Mouse (Mus musculus) myocyte (in vitro differentiated cells): ENCODE data around the gene Rps6kb2. TPM values are rescaled to one million over a fixed set of nuclear protein-coding genes. Genes with fewer than 3 reads are reported as not detected.

ENCODE experiments used
- H3K27me3 ChIP-seq: one replicate; pipeline ENCODE4 v1.6.1; 2011; ENCODE audit not compliant: control insufficient read depth, insufficient read depth, insufficient read length
- H3K36me3 ChIP-seq: one replicate; pipeline ENCODE4 v1.6.1; 2011; ENCODE audit not compliant: control insufficient read depth, insufficient read depth
- H3K4me2 ChIP-seq: one replicate; pipeline ENCODE4 v1.6.1; 2011; ENCODE audit warnings: low read depth, control low read depth
- H3K4me3 ChIP-seq: one replicate; pipeline ENCODE4 v1.5.1; 2011; ENCODE audit warnings: mild to moderate bottlenecking, control low read depth, moderate library complexity
- H3K79me2 ChIP-seq: one replicate; pipeline ENCODE4 v1.6.1; 2011; ENCODE audit not compliant: control insufficient read depth, insufficient read depth
- H3ac ChIP-seq: one replicate; pipeline ENCODE4 v1.6.1; 2011; ENCODE audit not compliant: control insufficient read depth, insufficient read length
- CEBPB ChIP-seq: IDR thresholded peaks from 2 replicates; pipeline ENCODE4 v1.6.1; 2011; ENCODE audit warnings: mild to moderate bottlenecking, moderate library complexity; ENCODE audit not compliant: poor library complexity, insufficient read depth, severe bottlenecking
- E2F4 ChIP-seq: IDR thresholded peaks from one replicate; pipeline ENCODE4 v1.6.1; 2011; ENCODE audit warnings: mild to moderate bottlenecking, control low read depth, moderate library complexity; ENCODE audit not compliant: insufficient read depth
- MAX ChIP-seq: IDR thresholded peaks from one replicate; pipeline ENCODE4 v1.6.1; 2011; ENCODE audit warnings: low read depth, mild to moderate bottlenecking, control low read depth
- MYOD1 ChIP-seq, 3 experiments: IDR thresholded peaks; one replicate each; pipeline ENCODE4 v1.6.1; 2011; ENCODE audit warnings: control low read depth in 2 of 3, low read depth in 2 of 3, mild to moderate bottlenecking in 2 of 3, moderate library complexity in 1 of 3; ENCODE audit not compliant: insufficient read length in 2 of 3, control insufficient read depth in 1 of 3
- MYOG ChIP-seq, 3 experiments: IDR thresholded peaks; one replicate each; pipeline ENCODE4 v1.6.1; 2011; ENCODE audit warnings: control low read depth in 2 of 3, low read depth in 2 of 3, mild to moderate bottlenecking in 2 of 3; ENCODE audit not compliant: insufficient read length in 2 of 3, control insufficient read depth in 1 of 3, insufficient read depth in 1 of 3
- POLR2A ChIP-seq: IDR thresholded peaks from one replicate; pipeline ENCODE4 v1.6.1; 2011; ENCODE audit warnings: low read depth, mild to moderate bottlenecking, control low read depth, moderate library complexity; ENCODE audit not compliant: insufficient read length
- POLR2AphosphoS2 ChIP-seq: IDR thresholded peaks from one replicate; pipeline ENCODE4 v1.6.1; 2011; ENCODE audit warnings: low read depth, control low read depth; ENCODE audit not compliant: insufficient read length
- REST ChIP-seq: IDR thresholded peaks from one replicate; pipeline ENCODE4 v1.6.1; 2011; ENCODE audit warnings: mild to moderate bottlenecking, control low read depth, moderate library complexity; ENCODE audit not compliant: insufficient read depth, insufficient read length
- SRF ChIP-seq: IDR thresholded peaks from one replicate; pipeline ENCODE4 v1.6.1; 2011; ENCODE audit warnings: low read depth; ENCODE audit not compliant: control insufficient read depth, insufficient read length
- TCF12 ChIP-seq: IDR thresholded peaks from one replicate; pipeline ENCODE4 v1.6.1; 2011; ENCODE audit warnings: mild to moderate bottlenecking, control low read depth; ENCODE audit not compliant: poor library complexity, insufficient read depth, severe bottlenecking
- TCF3 ChIP-seq: IDR thresholded peaks from one replicate; pipeline ENCODE4 v1.6.1; 2011; ENCODE audit warnings: low read depth, control low read depth; ENCODE audit not compliant: insufficient read length
- USF1 ChIP-seq: IDR thresholded peaks from one replicate; pipeline ENCODE4 v1.6.1; 2011; ENCODE audit warnings: low read depth, mild to moderate bottlenecking, control low read depth, moderate library complexity
- polyA plus RNA-seq: library from polyadenylated mRNA; unstranded; fragments of >200 nt; fragmentation: generic; extraction: Trizol; gene quantifications from one replicate; pipeline ENCODE4 v1.2.1, GENCODE M21; 2012; ENCODE audit warnings: missing spikeins

Gene Rps6kb2
- polyA plus RNA-seq, 1 experiment, result 42.0 TPM

GRCm38 (mm10) chr19:4187303-4187702 is 24.1 kb upstream of the Rps6kb2 start:
- Histone ChIP-seq H3K36me3 (no peaks in the 10 kb centered on the region), H3K27me3 (no peaks in the 10 kb centered on the region), H3K4me3 (no peak overlapping the region), H3K4me2 (no peak overlapping the region), H3K79me2 (peaks cover under 1% of the 10 kb centered on the region), H3ac (no peak overlapping the region)
- TF ChIP-seq REST (no peak), POLR2A (no peak)

- no peaks in the 10 kb centered on the region for H3K36me3 ChIP-seq
- H3K4me3 ChIP-seq, result no peak overlapping the region
- no peaks in the 10 kb centered on the region for H3K79me2 ChIP-seq
- TF ChIP-seq MAX (no peak), POLR2A (no peak), CEBPB (no peak), REST (no peak), POLR2AphosphoS2 (no peak), E2F4 (no peak), MYOG (IDR thresholded peaks at IDR 0.05; ENCODE audit: control insufficient read depth in 1 of 3, insufficient read depth in 1 of 3, insufficient read length in 2 of 3, low read depth in 2 of 3) (no peak), TCF12 (no peak), USF1 (no peak), TCF3 (no peak), MYOD1 (IDR thresholded peaks at IDR 0.05; ENCODE audit: control insufficient read depth in 1 of 3, insufficient read length in 2 of 3, low read depth in 2 of 3) (no peak), SRF (no peak)
- no peak overlapping the region for H3ac ChIP-seq
- H3K27me3 ChIP-seq, result no peaks in the 10 kb centered on the region
- no peak overlapping the region for H3K4me2 ChIP-seq
Measured at GRCm38 (mm10) chr19:4184976-4185975, 22.1 kb upstream of the Rps6kb2 start.

GRCm38 (mm10) chr19:4183689-4184088 is 20.5 kb upstream of the Rps6kb2 start:
- TF ChIP-seq TCF12 (no peak), MYOD1 (IDR thresholded peaks at IDR 0.05; ENCODE audit: control insufficient read depth in 1 of 3, insufficient read length in 2 of 3, low read depth in 2 of 3) (no peak), POLR2AphosphoS2 (no peak), USF1 (no peak), CEBPB (no peak), SRF (no peak), TCF3 (no peak), POLR2A (no peak), REST (no peak), MYOG (IDR thresholded peaks at IDR 0.05; ENCODE audit: control insufficient read depth in 1 of 3, insufficient read depth in 1 of 3, insufficient read length in 2 of 3, low read depth in 2 of 3) (no peak)
- Histone ChIP-seq H3K27me3 (no peaks in the 10 kb centered on the region), H3K36me3 (no peaks in the 10 kb centered on the region), H3ac (no peak overlapping the region), H3K4me2 (no peak overlapping the region), H3K4me3 (no peak overlapping the region), H3K79me2 (no peaks in the 10 kb centered on the region)

DNA sequence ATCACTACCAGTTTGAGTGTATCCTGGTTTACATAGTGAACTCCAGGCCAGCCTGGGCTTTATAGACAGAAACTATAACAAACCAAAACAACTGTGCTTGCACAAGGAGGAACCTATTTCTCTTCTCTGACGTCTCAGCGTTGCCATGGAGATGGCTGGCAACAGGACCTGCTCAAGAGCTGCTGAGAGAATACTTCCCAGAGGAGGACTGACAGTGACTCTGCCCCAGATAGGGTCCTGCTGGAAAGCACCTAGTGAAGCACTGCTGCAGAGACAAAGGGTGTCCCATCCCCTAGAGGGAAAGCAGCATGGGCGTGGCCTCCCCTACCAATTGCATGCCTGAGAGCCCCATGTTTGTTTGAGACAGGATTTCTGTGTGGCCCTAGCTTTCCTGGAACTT is 18.7 kb upstream of the Rps6kb2 start:
- Histone ChIP-seq H3K27me3 (no peaks in the 10 kb centered on the region), H3K4me3 (no peak overlapping the region), H3K4me2 (no peak overlapping the region), H3K79me2 (no peaks in the 10 kb centered on the region), H3ac (no peak overlapping the region), H3K36me3 (no peaks in the 10 kb centered on the region)
- TF ChIP-seq POLR2AphosphoS2, result no peak
- TF ChIP-seq TCF12, result no peak
- TF ChIP-seq MYOG (IDR thresholded peaks at IDR 0.05; ENCODE audit: control insufficient read depth in 1 of 3, insufficient read depth in 1 of 3, insufficient read length in 2 of 3, low read depth in 2 of 3), result no peak
- no peak for TF ChIP-seq USF1
- no peak for TF ChIP-seq REST
- no peak for TF ChIP-seq CEBPB
- no peak for TF ChIP-seq E2F4
- TF ChIP-seq MYOD1 (IDR thresholded peaks at IDR 0.05; ENCODE audit: control insufficient read depth in 1 of 3, insufficient read length in 2 of 3, low read depth in 2 of 3), result no peak
- no peak for TF ChIP-seq TCF3
- no peak for TF ChIP-seq SRF
- TF ChIP-seq POLR2A, result no peak
- TF ChIP-seq MAX, result no peak

DNA sequence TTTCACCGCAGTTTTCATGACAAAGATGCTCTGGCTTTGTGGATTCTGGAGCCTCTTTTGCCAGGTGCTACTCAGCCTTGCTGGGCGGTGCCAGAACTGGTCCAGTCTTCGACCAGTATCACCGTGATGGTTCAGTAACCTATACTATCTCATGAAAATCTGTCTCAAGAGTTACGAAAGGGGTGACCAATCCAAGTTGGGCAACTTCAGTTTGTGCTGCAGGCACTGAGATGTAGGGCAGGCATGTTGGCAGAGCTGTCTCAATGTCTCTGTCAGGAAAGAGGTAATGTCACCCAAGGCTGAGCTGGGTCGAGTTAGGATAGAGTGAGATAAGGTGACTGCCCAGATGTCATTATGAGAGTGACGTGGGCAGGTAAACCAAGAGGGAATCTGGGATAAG is 17.3 kb upstream of the Rps6kb2 start:
- H3K27me3 ChIP-seq, result no peaks in the 10 kb centered on the region
- H3ac ChIP-seq, result no peak overlapping the region
- H3K4me2 ChIP-seq, result no peak overlapping the region
- H3K4me3 ChIP-seq, result no peak overlapping the region
- TF ChIP-seq USF1 (no peak), MYOG (IDR thresholded peaks at IDR 0.05; ENCODE audit: control insufficient read depth in 1 of 3, insufficient read depth in 1 of 3, insufficient read length in 2 of 3, low read depth in 2 of 3) (no peak), TCF3 (no peak), E2F4 (no peak)
- H3K36me3 ChIP-seq, result no peaks in the 10 kb centered on the region
- H3K79me2 ChIP-seq, result no peaks in the 10 kb centered on the region
